Mouse (Mus musculus): Measurements from ENCODE around the gene Btbd8.

Gene Btbd8

DNA sequence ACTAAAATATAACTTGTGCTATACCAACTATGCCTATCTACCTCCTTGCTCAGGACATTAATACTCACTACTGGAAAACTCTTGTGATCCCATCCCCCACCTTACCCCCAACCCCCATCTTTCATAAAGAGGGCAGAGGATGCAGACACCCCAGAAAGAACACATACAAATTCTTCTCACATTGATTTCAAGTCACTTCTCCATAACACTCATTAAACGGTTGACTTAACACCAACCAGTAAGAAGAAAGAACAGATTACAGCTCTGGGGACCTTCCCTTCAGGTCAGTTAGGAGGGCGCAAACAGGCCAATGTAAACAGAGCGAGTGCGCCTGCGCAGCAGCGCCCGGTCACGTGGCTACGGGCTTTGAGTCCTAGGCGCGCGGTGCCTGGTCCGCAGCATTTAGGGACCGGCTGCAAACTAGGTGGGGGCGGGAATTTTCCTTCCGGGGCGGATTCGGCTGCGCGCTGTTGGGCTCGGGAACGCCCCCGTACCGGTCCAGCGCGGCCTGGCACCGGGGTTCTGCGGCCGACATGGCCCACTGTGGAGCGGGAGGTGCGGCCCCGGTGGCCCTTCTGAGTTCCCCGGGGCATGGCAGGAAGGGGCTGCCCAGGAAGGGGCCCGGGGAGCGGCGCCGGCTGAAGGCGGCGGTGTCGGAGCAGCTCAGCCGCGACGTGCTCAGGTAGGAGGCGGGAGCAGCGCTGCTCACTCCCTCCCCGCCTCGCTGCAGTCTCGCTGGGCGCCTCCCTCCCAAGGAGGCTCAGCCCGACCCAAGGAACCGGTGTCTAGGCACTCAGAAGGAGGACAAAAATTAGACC is at the start of gene Btbd8:
Gene Btbd8, plus strand, starts transcription at position 534 of the 818 bp plus-strand sequence.
- DNase-seq = peak; percentile 96

- DNase-seq = no peak
These were observed 48.4 kb upstream of the Btbd8 start for GRCm38 (mm10) chr5:107389373-107389772.

DNA sequence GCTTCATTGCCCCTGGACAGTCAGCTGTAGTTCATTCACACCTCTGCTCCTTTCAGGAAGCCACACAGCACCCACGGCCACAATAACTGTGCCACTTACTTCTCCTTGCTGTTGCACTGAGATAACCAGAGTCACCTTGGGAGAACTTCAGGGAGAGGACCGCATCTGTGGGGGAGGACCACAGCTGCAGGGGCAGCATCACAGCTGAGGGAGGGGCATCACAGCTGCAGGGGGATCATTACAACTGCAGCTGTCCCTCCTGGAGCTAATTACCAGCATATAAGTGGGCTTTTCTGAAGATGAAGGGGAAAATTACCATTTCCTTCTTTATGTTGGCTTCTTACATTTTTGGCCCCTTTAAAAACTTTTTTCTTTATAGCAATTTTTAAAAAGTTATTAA is 43.4 kb upstream of the Btbd8 start:
- no peak for DNase-seq

GRCm38 (mm10) chr5:107402436-107402835 is 35.4 kb upstream of the Btbd8 start, which contains the start of gene Ephx4:
Gene Ephx4, plus strand, starts transcription at chr5:107402736.
- DNase-seq = no peak

DNA sequence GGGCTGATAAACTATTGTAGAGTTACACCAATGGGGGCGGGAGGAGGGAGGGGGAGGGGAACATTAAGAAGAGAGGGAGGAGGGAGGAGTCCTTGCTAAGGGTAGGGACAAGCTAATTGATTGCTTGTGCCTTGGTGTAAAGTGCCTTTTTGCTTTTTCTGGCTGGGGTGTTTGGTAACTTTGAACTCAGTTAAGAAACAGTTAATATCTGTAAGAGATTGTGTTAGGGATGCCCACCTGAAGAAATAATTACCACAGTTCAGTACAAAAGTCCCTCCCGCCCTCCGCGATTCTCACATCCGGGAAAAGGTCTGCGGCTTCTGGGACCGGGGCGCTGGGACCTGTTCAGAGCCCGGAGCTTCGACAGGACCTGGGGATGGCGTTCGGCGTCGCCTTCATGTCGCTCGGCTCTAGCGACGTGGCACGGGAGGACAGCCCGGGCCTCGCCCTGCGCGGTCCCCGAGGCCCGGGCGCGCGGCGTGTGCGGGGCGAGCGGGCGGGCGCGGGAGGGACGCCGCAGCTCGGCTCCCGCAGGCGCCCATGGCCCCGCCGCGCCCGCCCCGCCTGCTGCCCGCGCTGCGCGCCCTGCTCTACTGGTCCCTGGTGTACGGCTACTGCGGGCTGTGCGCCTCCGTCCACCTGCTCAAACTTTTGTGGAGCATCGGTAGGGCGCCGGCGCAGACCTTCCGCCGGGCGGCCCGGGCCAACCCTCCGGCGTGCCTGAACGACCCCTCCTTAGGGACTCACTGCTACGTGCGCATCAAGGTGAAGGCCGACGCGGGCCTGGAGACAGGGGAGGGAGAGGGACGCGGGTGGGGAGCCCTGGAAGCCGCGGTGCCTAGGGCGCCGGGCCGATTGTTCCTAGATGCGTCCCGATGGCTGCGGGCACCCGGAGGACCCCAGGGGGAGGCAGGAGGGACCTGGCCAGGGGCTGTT is 34.5 kb upstream of the Btbd8 start:
- DNase-seq = peak in 1 of 2 experiments; percentile 32

- no peak for DNase-seq
These were observed 33.7 kb upstream of the Btbd8 start for GRCm38 (mm10) chr5:107403947-107404684.

- no peak for DNase-seq
These were observed 32.4 kb upstream of the Btbd8 start for GRCm38 (mm10) chr5:107405361-107405760.

DNA sequence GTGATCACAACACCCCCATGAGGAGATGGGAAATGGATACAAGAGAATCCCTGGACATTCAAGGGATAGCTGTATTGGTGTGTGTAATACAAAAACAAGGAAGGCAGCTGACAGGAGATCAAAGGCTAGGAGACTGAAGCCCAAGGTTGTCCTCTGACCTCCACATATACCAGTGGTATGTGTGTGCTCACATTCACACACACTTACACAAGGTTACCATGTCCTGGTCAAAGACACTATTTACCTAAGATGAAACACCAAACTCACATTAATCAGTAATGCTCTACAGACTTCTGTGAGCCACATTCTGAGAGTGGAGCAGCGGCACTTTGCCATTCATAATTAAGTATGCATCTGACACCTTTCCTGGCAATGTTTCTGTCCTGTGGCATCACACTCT is 27.5 kb upstream of the Btbd8 start:
- no peak for DNase-seq

DNA sequence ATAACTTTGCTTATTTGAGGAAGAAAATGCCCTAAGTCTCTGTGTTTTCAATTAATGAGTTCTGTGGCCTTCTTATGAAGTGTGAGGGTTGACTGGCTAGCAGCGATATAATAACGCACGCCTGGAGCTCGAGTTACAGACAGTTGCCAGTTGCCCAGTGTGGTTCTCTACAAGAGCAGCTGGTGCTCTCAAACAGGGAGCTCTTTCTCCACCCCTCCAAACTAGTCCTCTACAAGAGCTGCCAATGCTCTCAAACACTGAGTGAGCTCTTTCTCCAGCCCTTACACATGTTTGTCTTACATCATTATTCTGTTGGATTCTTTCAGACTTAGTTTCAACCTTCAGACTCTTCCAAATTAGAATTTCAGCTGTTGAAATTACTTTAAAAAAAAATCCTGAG is 26.5 kb upstream of the Btbd8 start:
- no peak for DNase-seq

DNA sequence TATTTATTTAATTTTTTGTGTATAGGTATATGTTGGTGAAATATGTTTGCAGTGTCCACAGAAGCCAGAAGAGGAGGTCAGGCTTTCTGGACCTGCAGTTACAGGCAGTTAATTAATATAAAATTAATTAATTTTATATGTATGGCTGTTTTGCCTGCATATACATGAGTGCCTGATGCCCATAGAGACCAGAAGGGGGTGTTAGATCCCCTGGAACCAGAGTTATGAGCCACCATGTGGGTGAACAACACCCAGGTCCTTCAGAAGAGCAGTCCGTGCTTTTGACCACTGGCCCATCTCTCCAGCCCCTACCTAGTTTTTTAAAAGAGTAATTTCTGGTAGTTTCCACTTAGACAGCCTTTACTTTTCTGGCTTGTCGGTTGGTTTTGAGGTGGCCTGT is 25.5 kb upstream of the Btbd8 start:
- no peak for DNase-seq

DNA sequence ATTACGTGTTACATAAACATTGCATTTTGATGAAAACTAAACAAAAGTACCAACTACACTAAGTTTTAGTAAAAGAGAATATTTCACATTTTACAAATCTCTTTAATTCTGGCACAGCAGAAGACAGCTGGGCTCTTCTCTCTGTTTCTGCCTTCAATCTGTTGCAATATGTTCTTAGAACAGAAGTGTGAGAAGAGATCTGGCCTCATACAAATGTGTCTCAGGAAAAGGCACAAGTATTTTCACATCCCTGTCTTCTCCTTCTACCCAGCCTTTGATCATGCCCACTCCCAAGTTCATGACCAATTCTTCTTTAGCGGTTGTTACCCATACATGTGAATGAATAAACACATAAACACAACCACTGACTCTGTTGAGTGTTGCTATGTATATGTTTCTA is 22.7 kb upstream of the Btbd8 start:
- DNase-seq = no peak

GRCm38 (mm10) chr5:107421676-107422075 is 16.1 kb upstream of the Btbd8 start:
- DNase-seq = no peak

- no peak for DNase-seq
These were observed 6.5 kb upstream of the Btbd8 start, which contains the start of gene Lpcat2b for GRCm38 (mm10) chr5:107431249-107431648. Gene Lpcat2b, plus strand, starts transcription at chr5:107431549.

DNA sequence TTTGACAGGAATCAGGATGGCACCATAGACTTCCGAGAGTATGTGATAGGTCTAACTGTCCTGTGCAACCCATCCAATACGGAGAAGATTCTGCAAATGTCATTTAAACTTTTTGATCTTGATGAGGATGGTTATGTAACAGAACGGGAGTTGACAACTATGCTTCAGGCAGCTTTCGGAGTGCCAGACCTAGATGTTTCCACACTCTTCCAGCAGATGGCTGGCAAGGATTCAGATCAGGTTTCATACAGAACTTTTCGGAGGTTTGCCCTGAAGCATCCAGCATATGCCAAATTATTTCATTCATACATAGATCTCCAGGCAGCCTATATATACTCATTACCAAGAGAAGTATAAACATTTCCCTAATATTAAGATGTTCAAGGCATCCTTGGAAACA is 3.8 kb upstream of the Btbd8 start:
- DNase-seq = no peak

DNA sequence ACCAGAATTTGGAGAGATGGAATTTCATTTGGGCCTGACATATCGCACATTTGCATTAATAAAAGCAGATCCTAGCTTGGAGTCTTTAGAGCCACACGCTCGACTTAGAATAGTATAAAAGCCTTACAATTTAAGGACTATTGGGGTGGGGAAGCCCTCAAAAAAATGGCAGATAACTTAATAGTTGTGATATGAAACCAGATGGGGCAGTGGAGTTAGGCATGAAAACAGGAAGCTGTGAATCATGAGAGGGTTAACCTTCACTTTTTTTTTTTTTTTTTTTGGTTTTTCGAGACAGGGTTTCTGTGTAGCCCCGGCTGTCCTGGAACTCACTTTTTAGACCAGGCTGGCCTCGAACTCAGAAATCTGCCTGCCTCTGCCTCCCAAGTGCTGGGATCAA is 1.6 kb upstream of the Btbd8 start:
- no peak for DNase-seq

- DNase-seq = no peak
These were observed 1.1 kb upstream of the Btbd8 start for GRCm38 (mm10) chr5:107436587-107437209.

DNA sequence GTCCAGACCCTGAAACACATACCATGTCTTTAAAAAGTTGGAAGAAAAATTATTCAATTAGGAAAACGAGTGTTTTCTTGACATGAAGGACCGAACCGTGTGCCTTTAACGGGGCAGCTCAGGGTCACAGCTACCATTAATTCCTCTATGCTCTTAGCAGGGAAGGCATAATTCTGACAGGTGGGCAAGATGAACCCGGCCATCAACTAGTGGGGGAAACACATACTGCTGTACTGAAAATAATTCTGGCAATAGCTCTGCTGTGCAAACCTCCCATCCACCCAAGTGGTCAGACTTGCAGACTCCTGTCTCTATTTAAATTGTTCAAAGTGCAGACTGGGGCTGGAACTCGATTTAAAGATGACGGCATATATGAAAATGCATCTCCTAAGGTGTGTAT is 556 bp downstream of the Btbd8 start:
- no peak for DNase-seq

DNA sequence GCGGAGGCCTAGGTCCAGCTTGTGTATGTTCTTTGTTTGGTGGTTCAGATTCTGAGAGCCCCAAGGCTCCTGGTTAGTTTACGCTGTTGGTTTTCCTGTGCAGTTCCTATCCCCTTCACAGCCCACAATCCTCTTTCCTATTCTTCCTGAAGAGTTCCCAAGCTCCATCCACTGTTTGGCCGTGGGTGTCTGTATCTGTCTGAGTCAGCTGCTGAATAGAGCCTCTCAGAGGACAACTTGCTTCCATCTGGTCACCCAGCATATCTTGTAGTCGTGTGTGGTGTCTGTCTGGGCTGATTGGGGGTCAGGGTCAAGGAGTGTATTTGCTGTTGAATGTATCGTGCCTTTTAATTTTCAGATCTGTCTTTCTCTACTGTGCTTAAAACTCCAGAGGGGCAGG is 4.1 kb downstream of the Btbd8 start:
- DNase-seq = no peak

- no peak for DNase-seq
These were observed 6.5 kb downstream of the Btbd8 start for GRCm38 (mm10) chr5:107444251-107444650.

- no peak for DNase-seq
These were observed 10.2 kb downstream of the Btbd8 start for GRCm38 (mm10) chr5:107447977-107448376.

- DNase-seq = no peak
These were observed 11.0 kb downstream of the Btbd8 start for GRCm38 (mm10) chr5:107448784-107449183.

GRCm38 (mm10) chr5:107449620-107450019 is 11.8 kb downstream of the Btbd8 start:
- no peak for DNase-seq

Data from kidney, postnatal 25 days (tissue).